Mouse (Mus musculus) embryo, embryonic 11 days (tissue): ENCODE data around the gene Sh2d3c.

Source experiments
- DNase-seq: peaks from one replicate; pipeline ENCODE4 v3.0.0-alpha.2; 2015

The Sh2d3c gene

GRCm38 (mm10) chr2:32720681-32721229 is at the start of gene Sh2d3c:
TSS of gene Sh2d3c (plus strand) at chr2:32721055.
- DNase-seq, result no peak

GRCm38 (mm10) chr2:32671147-32671546 is 49.7 kb upstream of the Sh2d3c start:
- DNase-seq, result no peak

GRCm38 (mm10) chr2:32671907-32672595 is 48.8 kb upstream of the Sh2d3c start:
- no peak for DNase-seq

GRCm38 (mm10) chr2:32673176-32673917 is 47.5 kb upstream of the Sh2d3c start:
- DNase-seq, result no peak

GRCm38 (mm10) chr2:32676821-32677220 is 44.0 kb upstream of the Sh2d3c start:
- no peak for DNase-seq

- DNase-seq, result no peak
Observed at GRCm38 (mm10) chr2:32677683-32678082, 43.2 kb upstream of the Sh2d3c start.

- no peak for DNase-seq
Observed at GRCm38 (mm10) chr2:32680051-32680451, 40.8 kb upstream of the Sh2d3c start.

- no peak for DNase-seq
Observed at GRCm38 (mm10) chr2:32680961-32681650, 39.7 kb upstream of the Sh2d3c start.

GRCm38 (mm10) chr2:32681754-32682153 is 39.1 kb upstream of the Sh2d3c start:
- no peak for DNase-seq

GRCm38 (mm10) chr2:32682721-32683417 is 38.0 kb upstream of the Sh2d3c start:
- DNase-seq, result no peak

- DNase-seq, result no peak
Observed at GRCm38 (mm10) chr2:32683701-32684100, 37.2 kb upstream of the Sh2d3c start.

- DNase-seq, result no peak
Observed at GRCm38 (mm10) chr2:32684681-32685428, 36.0 kb upstream of the Sh2d3c start.

- no peak for DNase-seq
Observed at GRCm38 (mm10) chr2:32685807-32686206, 35.0 kb upstream of the Sh2d3c start.

- no peak for DNase-seq
Observed at GRCm38 (mm10) chr2:32686640-32687039, 34.2 kb upstream of the Sh2d3c start.

- DNase-seq, result no peak
Observed at GRCm38 (mm10) chr2:32687562-32687961, 33.3 kb upstream of the Sh2d3c start.

GRCm38 (mm10) chr2:32689420-32689819 is 31.4 kb upstream of the Sh2d3c start:
- DNase-seq, result peak; percentile 89

- DNase-seq, result no peak
Observed at GRCm38 (mm10) chr2:32691041-32691440, 29.8 kb upstream of the Sh2d3c start.

GRCm38 (mm10) chr2:32692496-32692895 is 28.4 kb upstream of the Sh2d3c start:
- no peak for DNase-seq

- no peak for DNase-seq
Observed at GRCm38 (mm10) chr2:32693282-32693681, 27.6 kb upstream of the Sh2d3c start.

GRCm38 (mm10) chr2:32693823-32694411 is 26.9 kb upstream of the Sh2d3c start:
- peak; percentile 98 for DNase-seq

GRCm38 (mm10) chr2:32694691-32695090 is 26.2 kb upstream of the Sh2d3c start:
- no peak for DNase-seq

GRCm38 (mm10) chr2:32699680-32700079 is 21.2 kb upstream of the Sh2d3c start:
- no peak for DNase-seq
